Mouse (Mus musculus): ENCODE measurements around the gene Gm28048. TPM values are rescaled to one million over a fixed set of nuclear protein-coding genes. Genes with fewer than 3 reads are reported as not detected.

Gm28048 gene
- polyA plus RNA-seq, 1 experiment = not detected

- no peak for TF ChIP-seq CTCF (IDR thresholded peaks at IDR 0.05; ENCODE audit: insufficient read depth, low read length)
- no peak for TF ChIP-seq POLR2A (IDR thresholded peaks at IDR 0.05; ENCODE audit: borderline replicate concordance, extremely low read depth, low read depth, low read length)
- no peak overlapping the region for H3K4me3 ChIP-seq (replicated peaks; ENCODE audit: extremely low read depth, low read depth, low read length)
- DNase-seq = no peak
- H3K4me1 ChIP-seq (ENCODE audit: control insufficient read depth, insufficient read depth, low read length) = peaks cover 6% of the 10 kb centered on the region
- WGBS = 94% methylated on average over 14 of the region's 14 CpGs
These were observed 155.8 kb downstream of the Gm28048 start for GRCm38 (mm10) chr11:22826051-22826450.

GRCm38 (mm10) chr11:22825548-22825947 is 156.3 kb downstream of the Gm28048 start:
- no peak for DNase-seq
- H3K4me3 ChIP-seq (replicated peaks; ENCODE audit: extremely low read depth, low read depth, low read length) = no peak overlapping the region
- H3K4me1 ChIP-seq (ENCODE audit: control insufficient read depth, insufficient read depth, low read length) = peaks cover 6% of the 10 kb centered on the region
- TF ChIP-seq CTCF (IDR thresholded peaks at IDR 0.05; ENCODE audit: insufficient read depth, low read length) (no peak), POLR2A (IDR thresholded peaks at IDR 0.05; ENCODE audit: borderline replicate concordance, extremely low read depth, low read depth, low read length) (no peak)
- WGBS = 100% methylated on average over 1 of the region's 1 CpGs

- no peak overlapping the region for H3K4me3 ChIP-seq (replicated peaks; ENCODE audit: extremely low read depth, low read depth, low read length)
- 48% methylated on average over 9 of the region's 9 CpGs for WGBS
- peaks cover 2% of the 10 kb centered on the region; the same call in 1 of the 2 replicates for H3K4me1 ChIP-seq (ENCODE audit: control insufficient read depth, insufficient read depth, low read length)
- no peak for DNase-seq
- TF ChIP-seq POLR2A (IDR thresholded peaks at IDR 0.05; ENCODE audit: borderline replicate concordance, extremely low read depth, low read depth, low read length) = no peak
- TF ChIP-seq CTCF (IDR thresholded peaks at IDR 0.05; ENCODE audit: insufficient read depth, low read length) = no peak
These were observed 157.7 kb downstream of the Gm28048 start for GRCm38 (mm10) chr11:22824049-22824705.

GRCm38 (mm10) chr11:22821243-22821642 is 160.6 kb downstream of the Gm28048 start:
- no peak for DNase-seq
- no peak overlapping the region for H3K4me3 ChIP-seq (replicated peaks; ENCODE audit: extremely low read depth, low read depth, low read length)
- no peak for TF ChIP-seq CTCF (IDR thresholded peaks at IDR 0.05; ENCODE audit: insufficient read depth, low read length)
- no peak for TF ChIP-seq POLR2A (IDR thresholded peaks at IDR 0.05; ENCODE audit: borderline replicate concordance, extremely low read depth, low read depth, low read length)
- no peaks in the 10 kb centered on the region for H3K4me1 ChIP-seq (ENCODE audit: control insufficient read depth, insufficient read depth, low read length)
- 75% methylated on average over 3 of the region's 3 CpGs for WGBS

GRCm38 (mm10) chr11:22818371-22818770 is 163.5 kb downstream of the Gm28048 start:
- 73% methylated on average over 5 of the region's 5 CpGs for WGBS
- DNase-seq = no peak

GRCm38 (mm10) chr11:22815877-22816276 is 166.0 kb downstream of the Gm28048 start:
- no peak for DNase-seq
- Histone ChIP-seq H3K4me1 (ENCODE audit: control insufficient read depth, insufficient read depth, low read length) (peaks cover 3% of the 10 kb centered on the region; the same call in 1 of the 2 replicates), H3K4me3 (replicated peaks; ENCODE audit: extremely low read depth, low read depth, low read length) (no peak overlapping the region)
- WGBS = 81% methylated on average over 7 of the region's 7 CpGs
- TF ChIP-seq POLR2A (IDR thresholded peaks at IDR 0.05; ENCODE audit: borderline replicate concordance, extremely low read depth, low read depth, low read length) (no peak), CTCF (IDR thresholded peaks at IDR 0.05; ENCODE audit: insufficient read depth, low read length) (no peak)

More at GRCm38 (mm10) chr11:22818371-22818770, 163.5 kb downstream of the Gm28048 start:
- no peak for TF ChIP-seq CTCF (IDR thresholded peaks at IDR 0.05; ENCODE audit: insufficient read depth, low read length)
- no peak for TF ChIP-seq POLR2A (IDR thresholded peaks at IDR 0.05; ENCODE audit: borderline replicate concordance, extremely low read depth, low read depth, low read length)
- Histone ChIP-seq H3K4me1 (ENCODE audit: control insufficient read depth, insufficient read depth, low read length) (peaks cover 3% of the 10 kb centered on the region; the same call in 1 of the 2 replicates), H3K4me3 (replicated peaks; ENCODE audit: extremely low read depth, low read depth, low read length) (no peak overlapping the region)

GRCm38 (mm10) chr11:22815143-22815542 is 166.7 kb downstream of the Gm28048 start:
- DNase-seq = no peak
- peaks cover 3% of the 10 kb centered on the region; the same call in 1 of the 2 replicates for H3K4me1 ChIP-seq (ENCODE audit: control insufficient read depth, insufficient read depth, low read length)
- H3K4me3 ChIP-seq (replicated peaks; ENCODE audit: extremely low read depth, low read depth, low read length) = no peak overlapping the region
- TF ChIP-seq POLR2A (IDR thresholded peaks at IDR 0.05; ENCODE audit: borderline replicate concordance, extremely low read depth, low read depth, low read length) (no peak), CTCF (IDR thresholded peaks at IDR 0.05; ENCODE audit: insufficient read depth, low read length) (no peak)

GRCm38 (mm10) chr11:22813921-22814704 is 167.8 kb downstream of the Gm28048 start:
- 59% methylated on average over 5 of the region's 5 CpGs for WGBS
- peaks cover 3% of the 10 kb centered on the region; the same call in 1 of the 2 replicates for H3K4me1 ChIP-seq (ENCODE audit: control insufficient read depth, insufficient read depth, low read length)
- no peak for DNase-seq
- TF ChIP-seq POLR2A (IDR thresholded peaks at IDR 0.05; ENCODE audit: borderline replicate concordance, extremely low read depth, low read depth, low read length) (no peak), CTCF (IDR thresholded peaks at IDR 0.05; ENCODE audit: insufficient read depth, low read length) (no peak)
- H3K4me3 ChIP-seq (replicated peaks; ENCODE audit: extremely low read depth, low read depth, low read length) = no peak overlapping the region

- no peak overlapping the region for H3K4me3 ChIP-seq (replicated peaks; ENCODE audit: extremely low read depth, low read depth, low read length)
- peaks cover 3% of the 10 kb centered on the region; the same call in 1 of the 2 replicates for H3K4me1 ChIP-seq (ENCODE audit: control insufficient read depth, insufficient read depth, low read length)
- 62% methylated on average over 3 of the region's 3 CpGs for WGBS
- no peak for DNase-seq
- no peak for TF ChIP-seq POLR2A (IDR thresholded peaks at IDR 0.05; ENCODE audit: borderline replicate concordance, extremely low read depth, low read depth, low read length)
These were observed 168.5 kb downstream of the Gm28048 start for GRCm38 (mm10) chr11:22813427-22813826.

Data from lung, adult 2 months (tissue).